Mouse (Mus musculus) hematopoietic stem cell, adult 5-6 weeks (primary cell): ENCODE measurements around the gene Fam69a. TPM values are rescaled to one million over a fixed set of nuclear protein-coding genes. Genes with fewer than 3 reads are reported as not detected.
"Not testable (repeated sequence)": the region's sequence is repeated elsewhere in the genome, so short reads cannot be mapped to it uniquely, and the experiment has no call there.

Experiments
- ATAC-seq, 2 experiments: fragments of 125-278 bp in 1 of 2; replicated peaks in 1 of 2; 2 replicates each; pipeline ENCODE4 v1.8.0; 2016 to 2017; ENCODE audit warnings: inconsistent platforms in 2 of 2, mild to moderate bottlenecking in 2 of 2, moderate number of reproducible peaks in 2 of 2, low read depth in 1 of 2, moderate TSS enrichment in 1 of 2; ENCODE audit not compliant: low FRiP score in 2 of 2, poor library complexity in 2 of 2, severe bottlenecking in 2 of 2, insufficient read depth in 1 of 2, low TSS enrichment in 1 of 2
- total RNA-seq: library from RNA; stranded (forward); fragments of 172-1452, 232-1000 nt; gene quantifications from 2 replicates; pipeline ENCODE4 v1.2.3, GENCODE M21; 2017

Gene Fam69a
- total RNA-seq, 1 experiment from 2014 or later, result 7.1 TPM

DNA sequence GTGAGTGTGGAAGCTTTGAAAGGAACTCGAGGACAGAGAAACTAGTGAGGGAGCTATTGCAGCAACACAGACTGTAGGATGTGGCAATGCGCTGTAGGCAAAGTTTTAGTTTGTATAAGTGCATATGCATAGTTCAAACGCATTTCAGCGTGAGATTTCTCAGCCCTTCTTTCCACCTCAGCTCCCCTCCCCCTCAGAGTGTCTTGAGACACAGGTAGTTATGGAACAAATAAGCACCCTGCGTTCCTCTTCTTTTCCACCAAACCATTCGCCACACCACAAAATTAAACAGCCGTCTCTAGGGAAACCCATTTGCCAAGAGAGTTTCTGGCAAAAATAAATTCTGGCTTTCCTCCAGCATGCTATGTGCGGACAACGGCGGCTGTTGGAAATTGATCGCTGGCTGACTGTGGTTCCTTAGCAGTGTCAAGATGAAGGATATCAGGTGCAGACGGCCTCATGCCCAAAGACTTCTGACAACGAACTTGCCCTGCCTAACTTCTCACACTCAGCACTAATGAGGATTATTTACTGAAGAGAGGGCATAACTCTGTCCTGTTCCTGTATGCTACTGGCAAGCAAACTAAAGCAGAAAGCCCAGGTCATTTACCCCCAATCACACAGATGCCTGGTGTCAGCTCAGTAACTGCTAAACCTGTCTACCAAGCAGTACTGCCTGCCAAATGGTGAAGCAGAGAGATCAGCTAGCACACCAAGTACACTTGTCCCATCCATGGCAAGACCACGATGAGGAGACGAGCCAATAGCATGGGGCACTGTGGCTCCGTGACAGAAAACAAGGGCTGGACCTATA is 25.2 kb downstream of the Fam69a start:
- ATAC-seq, result peak; percentile 28 to 53

DNA sequence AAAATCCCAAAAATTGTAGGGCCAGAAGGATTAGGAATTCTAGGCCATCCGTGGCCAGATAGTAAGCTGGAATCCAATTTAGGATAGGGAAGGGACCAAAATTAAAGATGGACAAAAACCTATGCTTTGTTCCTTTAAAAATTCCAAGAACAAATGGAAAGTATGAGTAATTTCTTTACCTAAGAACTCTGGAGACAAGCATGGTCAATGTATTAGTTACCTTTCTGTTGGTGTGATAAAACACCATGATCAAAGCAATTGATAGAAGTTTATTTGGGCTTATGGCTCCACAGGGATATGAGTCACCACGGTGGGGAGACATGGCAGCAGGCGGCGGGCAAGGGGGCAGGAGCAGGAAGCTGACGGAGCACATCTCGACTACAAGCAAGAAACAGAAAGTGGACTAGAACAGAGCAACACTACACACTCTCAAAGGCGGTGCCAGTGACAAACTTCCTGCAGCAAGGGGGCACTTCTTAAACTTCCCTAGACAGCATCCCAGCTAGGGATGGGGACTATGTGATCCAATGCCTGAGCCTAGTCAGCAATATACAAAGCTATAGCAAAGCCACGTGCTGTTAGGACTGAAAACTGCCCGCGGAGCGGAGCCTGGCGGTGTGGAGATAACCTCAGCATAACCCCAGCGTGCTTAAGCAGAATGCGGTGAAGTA is 26.2 kb downstream of the Fam69a start:
- peak; percentile 67 to 82 for ATAC-seq

DNA sequence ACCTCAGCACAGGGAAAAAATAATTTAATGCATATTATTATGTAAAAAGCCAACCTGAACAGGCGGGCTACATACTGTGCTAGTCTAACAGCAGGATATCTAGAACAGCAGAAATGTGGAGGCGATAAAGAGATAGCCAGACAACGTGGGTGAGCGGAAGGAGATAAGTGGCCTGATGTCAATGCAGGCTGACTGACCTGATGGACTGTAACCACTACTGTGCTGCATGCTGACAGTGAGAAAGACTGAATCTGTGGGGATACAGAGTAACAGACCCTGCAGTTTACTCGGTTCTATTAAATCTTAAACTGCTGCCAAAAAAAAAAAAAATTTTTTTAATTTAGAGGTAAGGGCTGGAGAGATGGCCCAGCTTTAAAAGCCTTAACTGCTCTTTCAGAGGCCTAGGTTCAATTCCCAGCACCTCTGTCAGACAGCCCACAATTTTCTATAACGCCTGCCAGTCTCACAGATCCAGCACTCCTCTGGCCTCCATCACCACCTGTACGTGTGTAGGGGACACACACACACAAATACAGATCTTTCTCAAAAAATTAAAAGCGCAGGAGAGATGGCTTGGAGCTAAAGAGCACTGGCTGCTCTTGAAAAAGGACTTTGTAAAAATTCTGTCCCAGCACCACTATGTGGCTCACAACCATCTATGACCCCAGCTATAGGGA is 27.1 kb downstream of the Fam69a start:
- no peak for ATAC-seq

DNA sequence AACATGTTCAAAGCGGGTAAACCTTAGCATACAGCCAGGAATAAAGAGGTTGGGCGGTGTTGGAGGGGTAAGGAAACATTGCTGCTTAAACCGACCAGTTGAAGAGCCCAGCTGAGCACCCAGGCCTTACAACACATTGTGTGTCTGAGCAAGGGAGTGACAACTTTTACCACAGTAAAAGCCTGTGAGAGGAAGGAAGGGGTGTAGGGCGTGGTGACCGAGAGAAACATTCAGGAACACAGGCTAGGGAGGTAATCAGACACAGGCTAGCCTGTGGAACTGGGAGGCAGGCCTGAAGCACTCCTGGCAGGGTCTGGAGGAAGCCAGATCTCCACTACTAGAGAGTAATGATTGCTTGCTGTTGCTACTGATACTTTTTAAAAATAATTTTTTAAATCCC is 36.2 kb downstream of the Fam69a start:
- ATAC-seq, result peak; percentile 54 to 64

DNA sequence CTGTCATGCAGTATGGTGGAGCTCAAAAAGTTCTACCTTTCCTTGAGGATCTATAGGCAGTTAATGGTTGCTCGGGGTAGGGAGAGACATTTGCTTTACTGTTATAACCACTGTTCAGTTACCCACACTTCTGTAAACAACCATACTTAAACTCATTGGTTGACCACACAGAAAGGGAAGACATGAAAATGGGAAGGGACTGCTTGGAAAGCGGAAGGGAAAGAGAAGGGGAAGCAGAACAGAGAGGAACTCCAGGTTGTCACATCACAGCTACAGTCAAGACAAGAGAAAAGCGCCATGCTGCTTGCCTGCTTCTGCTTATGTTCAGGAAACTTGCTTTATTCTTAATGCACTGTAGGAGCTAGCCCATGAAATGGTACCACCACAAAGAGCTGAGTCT is 37.3 kb downstream of the Fam69a start:
- peak in 1 of 2 experiments; percentile 65; a peak in 2 of 4 replicates for ATAC-seq

DNA sequence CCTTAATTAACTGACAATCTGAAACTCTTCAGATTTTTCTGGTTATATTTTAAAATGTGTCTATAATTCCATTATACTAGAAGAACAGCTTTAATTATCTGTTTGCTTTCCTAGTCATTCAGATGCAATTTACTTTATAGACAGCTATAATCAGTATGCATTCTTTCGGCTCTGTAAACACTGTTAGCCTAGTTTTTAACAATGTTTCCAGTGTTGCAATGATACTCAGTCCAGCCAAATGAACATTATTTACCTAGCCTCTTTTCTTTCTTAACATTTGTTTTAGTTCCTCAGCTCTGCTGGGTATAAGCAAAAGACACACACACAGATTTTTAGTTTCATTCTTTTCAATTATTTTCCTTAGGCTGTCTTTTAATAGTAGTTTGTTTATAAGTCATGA is 38.0 kb downstream of the Fam69a start:
- ATAC-seq, result no peak

DNA sequence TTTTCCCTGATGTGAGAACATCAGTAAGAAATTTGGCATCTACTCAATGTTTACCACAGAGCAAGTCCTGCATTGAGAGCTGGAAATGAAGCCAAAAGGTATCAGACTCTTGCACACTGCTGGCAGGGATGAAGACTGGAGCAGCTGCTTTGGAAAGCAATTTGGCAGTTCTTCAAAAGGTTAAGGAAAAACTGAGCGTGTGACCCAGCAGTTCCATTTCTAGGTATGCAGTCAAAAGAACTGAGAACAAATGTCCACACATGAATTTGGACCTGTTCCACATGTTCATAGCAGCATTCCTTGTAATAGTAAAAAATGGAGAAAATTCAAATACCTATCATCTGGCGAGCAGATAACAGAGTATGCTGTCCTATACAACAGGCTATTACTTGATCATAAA is 39.3 kb downstream of the Fam69a start:
- ATAC-seq, result no peak

DNA sequence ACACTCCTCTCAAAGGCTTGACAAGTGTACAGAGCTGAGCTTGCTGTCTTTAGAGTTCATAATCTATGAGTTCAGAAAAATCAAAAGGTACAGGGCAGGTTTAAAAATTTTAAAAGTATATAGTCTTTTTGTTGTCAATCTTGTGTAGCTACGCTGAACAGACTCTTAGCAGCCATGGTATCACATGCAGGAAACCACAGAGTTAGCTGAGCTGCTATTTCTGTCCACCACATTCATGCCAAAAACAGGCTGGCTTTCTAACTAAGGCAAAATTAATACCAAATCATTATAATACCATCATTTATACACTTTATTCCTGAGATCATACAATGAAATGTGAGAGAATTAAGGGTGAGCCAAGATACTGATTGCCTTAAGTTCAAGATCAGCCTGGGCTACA is 40.4 kb downstream of the Fam69a start:
- no peak for ATAC-seq

DNA sequence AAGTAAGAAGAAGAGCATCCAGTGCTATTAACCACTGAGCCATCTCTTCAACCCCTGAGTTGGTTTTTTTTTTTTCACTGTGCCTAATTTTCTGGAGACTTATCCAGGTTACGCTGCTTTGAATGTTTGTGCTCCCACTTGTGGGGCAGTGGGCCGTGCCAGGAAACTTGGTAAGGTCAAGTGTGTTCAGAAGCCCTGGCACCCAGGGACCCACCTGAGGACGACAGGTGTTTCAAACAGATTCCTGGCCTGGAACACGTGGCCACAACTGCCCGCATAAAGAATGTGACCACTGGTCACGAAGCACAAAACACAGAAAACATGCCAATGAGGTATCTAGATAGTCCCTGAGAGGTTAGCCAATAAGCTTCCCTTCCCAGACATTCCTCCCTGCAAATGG is 43.4 kb downstream of the Fam69a start:
- no peak for ATAC-seq

DNA sequence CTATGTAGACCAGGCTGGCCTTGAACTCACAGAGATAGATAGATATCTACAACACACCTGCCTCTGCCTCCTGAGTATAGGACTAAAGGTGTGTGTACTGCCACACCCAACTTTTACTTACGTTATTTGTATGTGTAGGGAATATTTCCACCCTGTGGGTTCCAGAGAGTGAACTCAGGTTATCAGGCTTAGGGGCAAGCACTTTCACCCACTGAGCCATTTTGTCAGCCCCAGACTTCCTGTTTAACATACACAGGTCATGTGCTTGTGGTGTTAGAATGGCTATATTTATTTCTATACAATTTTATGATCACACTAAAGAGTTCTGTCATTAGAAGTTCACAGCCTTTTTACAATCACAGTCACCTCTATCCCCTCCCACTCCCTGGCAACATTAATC is 43.9 kb downstream of the Fam69a start:
- ATAC-seq, result no peak

DNA sequence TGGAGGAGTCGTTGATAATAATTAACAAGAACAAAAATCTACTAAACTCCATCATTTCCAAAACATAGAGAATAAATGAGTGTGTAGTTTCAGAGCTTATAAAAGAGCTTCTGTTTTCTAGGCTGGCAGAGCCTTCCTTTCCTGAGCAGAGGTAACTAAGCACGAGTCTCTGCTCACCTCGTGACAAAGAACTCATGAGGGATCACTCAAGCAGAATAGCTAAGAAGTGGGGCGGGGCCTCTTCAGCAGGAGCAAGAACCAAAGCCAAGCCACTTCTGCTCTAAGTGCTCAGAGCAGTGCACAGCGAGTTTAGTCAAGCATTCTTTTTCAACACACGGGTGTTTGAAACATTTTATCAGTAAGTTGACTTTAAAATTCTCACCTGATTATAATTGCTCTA is 45.7 kb downstream of the Fam69a start:
- peak; percentile 60 to 79; a peak in 3 of 4 replicates for ATAC-seq

DNA sequence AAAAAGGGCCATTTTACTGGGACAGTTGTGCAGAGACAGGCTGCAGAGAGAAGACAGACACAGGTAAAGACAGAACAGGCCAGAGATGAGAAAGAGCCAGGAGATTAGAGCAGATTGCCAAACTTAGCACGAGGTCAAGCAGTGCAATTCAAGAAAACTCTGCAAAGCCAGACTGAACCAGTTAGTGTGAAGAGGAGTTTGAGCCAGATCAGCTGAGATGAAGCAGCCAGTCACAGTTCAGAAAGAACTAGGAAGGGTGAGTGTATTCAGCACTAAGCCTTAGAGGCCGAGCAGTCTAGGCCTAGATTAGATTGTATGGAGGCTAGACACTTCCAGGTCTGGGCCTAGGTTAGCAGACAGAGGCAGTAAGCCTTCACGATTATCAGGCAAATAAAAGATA is 47.2 kb downstream of the Fam69a start:
- ATAC-seq, result no peak

DNA sequence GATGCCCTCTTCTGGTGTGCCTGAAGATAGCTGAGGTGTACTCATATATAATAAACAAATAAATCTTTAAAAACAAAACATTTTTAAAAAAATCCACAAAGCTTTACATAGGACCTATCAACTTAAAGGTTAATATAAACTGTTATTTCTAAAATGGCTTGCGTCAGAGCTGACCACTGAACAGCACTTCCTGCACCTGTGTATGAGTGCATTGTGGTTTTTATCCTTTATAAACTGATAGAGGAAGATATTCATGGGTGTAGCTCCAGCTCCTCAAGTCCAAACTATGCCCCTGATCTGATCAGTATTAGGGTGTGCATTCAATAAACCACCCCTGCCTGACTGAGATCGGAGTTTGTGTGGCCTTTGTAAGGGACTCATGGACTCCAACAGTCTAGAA is 48.0 kb downstream of the Fam69a start:
- no peak for ATAC-seq

DNA sequence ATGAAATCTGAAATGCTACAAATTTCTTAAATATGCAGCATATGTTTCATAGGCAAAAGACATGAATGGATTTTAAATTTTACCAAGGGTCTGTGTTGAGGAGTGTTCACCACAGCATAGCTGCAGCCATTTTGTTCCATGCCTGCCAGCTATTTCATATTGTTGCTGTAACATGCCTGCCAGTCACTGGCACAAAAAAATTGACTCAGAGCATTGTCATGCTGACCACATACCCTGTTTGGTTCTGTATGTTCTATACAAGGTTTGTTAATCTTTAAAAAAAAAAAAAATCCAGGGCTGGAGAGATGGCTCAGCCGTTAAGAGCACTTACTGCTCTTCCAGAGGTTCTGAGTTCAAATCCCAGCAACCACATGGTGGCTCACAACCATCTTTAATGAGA is 48.4 kb downstream of the Fam69a start:
- ATAC-seq, result not testable (repeated sequence)

DNA sequence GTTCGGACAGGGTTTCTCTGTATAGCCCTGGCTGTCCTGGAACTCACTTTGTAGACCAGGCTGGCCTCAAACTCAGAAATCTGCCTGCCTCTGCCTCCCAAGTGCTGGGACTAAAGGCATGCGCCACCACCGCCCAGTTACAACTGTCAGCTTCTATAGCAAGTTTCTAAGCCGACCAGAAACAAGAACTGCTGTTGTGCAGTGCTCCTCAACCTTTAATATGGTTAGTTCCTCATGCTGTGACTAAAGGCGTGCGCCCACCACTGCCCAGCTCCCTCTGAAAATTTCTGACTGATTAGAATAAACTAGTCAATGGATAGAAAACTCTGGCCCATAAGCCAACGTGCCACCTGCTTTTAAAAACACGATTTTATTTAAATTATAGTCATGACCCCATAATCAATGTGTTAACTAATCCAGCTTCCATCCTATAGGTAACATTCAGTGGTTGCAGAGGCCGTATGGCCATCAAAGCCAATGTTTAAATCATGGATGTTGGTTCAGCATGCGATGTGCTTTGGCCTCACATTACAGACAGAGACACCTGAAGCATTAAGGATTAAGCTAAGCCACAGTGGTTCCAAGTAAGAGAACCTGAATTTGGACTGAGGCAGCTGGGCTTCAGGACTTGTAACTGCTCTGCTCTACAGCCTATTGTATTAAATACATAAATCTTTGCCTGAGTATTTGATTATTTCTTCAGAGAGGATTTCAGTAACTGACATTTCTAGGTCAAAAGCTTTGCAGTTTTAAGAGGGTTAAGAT is 50.1 kb downstream of the Fam69a start:
- ATAC-seq, result no peak

DNA sequence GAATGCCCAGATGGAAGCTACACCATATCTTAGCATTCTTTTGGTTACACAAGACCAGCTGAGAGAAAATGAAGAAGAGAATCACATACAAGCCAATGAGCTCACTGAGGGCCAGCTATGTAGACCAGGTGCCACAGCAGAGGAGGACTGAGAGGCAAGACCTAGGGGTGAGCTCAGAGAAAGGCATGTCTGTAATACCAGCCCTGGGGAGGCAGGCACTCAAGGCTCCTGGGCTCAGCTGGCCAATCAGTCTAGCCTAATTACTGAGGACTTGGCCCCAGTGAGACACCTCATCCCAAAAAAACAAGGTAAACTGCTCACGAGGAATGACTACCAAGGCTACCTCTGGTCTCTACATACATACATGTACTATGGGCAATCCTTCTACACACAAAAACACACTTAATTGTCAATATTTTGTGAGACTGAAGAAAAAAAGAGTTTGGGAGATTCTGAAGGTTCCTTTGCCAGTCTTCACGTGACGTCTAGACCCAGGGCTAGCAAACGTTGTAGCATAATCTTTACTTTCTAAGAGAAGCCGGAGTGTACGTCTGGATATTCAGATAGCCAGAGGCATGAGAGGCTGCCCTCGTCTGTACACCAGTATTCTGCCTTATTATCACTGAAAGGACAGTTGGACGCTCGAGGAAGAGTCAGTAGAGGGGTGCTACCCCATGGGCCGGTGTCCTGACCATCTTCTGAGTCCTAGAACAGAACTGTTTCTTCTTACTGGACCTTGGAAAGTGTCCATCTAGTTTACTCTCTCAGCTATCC is 51.9 kb downstream of the Fam69a start:
- ATAC-seq, result no peak
